Mouse (Mus musculus) kidney, adult 2 months (tissue): Measurements from ENCODE around the gene Rcan3.

ENCODE experiments used
- CTCF ChIP-seq: fragments of 200-500 bp; conservative IDR thresholded peaks from 2 replicates; pipeline ENCODE4 v1.5.1; 2011; ENCODE audit warnings: low read depth, mild to moderate bottlenecking, control low read depth, low read length, moderate library complexity, mixed read lengths; ENCODE audit not compliant: insufficient read depth, insufficient read length
- POLR2A ChIP-seq: fragments of 200-500 bp; IDR thresholded peaks from one replicate; pipeline ENCODE4 v1.6.1; 2011; ENCODE audit warnings: low read depth, low read length, control low read depth

GRCm38 (mm10) chr4:135394666-135395065 is 39.0 kb downstream of the Rcan3 start:
- TF ChIP-seq POLR2A (no peak), CTCF (no peak)
